Mouse (Mus musculus) hematopoietic stem cell, adult 5-6 weeks (primary cell): Measurements from ENCODE around the gene Mllt11. TPM values are rescaled to one million over a fixed set of nuclear protein-coding genes. Genes with fewer than 3 reads are reported as not detected.

ENCODE experiments used
- ATAC-seq, 2 experiments: fragments of 125-278 bp in 1 of 2; replicated peaks in 1 of 2; 2 replicates each; pipeline ENCODE4 v1.8.0; 2016 to 2017; ENCODE audit warnings: inconsistent platforms in 2 of 2, mild to moderate bottlenecking in 2 of 2, moderate number of reproducible peaks in 2 of 2, low read depth in 1 of 2, moderate TSS enrichment in 1 of 2; ENCODE audit not compliant: low FRiP score in 2 of 2, poor library complexity in 2 of 2, severe bottlenecking in 2 of 2, insufficient read depth in 1 of 2, low TSS enrichment in 1 of 2
- total RNA-seq: library from RNA; stranded (forward); fragments of 172-1452, 232-1000 nt; gene quantifications from 2 replicates; pipeline ENCODE4 v1.2.3, GENCODE M21; 2017

Gene Mllt11
- total RNA-seq, result 8.2 and 13.0 TPM in 2 replicates

GRCm38 (mm10) chr3:95231298-95232221 lies at the start of gene Mllt11:
Mllt11 (minus strand) TSS chr3:95232171.
- ATAC-seq, result no peak; a peak in 1 of 4 replicates

- ATAC-seq, result peak; percentile 85 to 86
Observed at GRCm38 (mm10) chr3:95281216-95282126, 49.5 kb upstream of the Mllt11 start, which contains the start of the genes Mindy1 and Prune1. Mindy1 (plus strand) TSS chr3:95281345. Prune1 (minus strand) TSS chr3:95282076.

- ATAC-seq, result no peak
Observed at GRCm38 (mm10) chr3:95280747-95281146, 48.8 kb upstream of the Mllt11 start.

- no peak for ATAC-seq
Observed at GRCm38 (mm10) chr3:95277149-95277551, 45.2 kb upstream of the Mllt11 start.

- no peak for ATAC-seq
Observed at GRCm38 (mm10) chr3:95276428-95276934, 44.5 kb upstream of the Mllt11 start.

GRCm38 (mm10) chr3:95275161-95275560 lies 43.2 kb upstream of the Mllt11 start:
- no peak for ATAC-seq

- ATAC-seq, result no peak
Observed at GRCm38 (mm10) chr3:95274453-95274852, 42.5 kb upstream of the Mllt11 start.

GRCm38 (mm10) chr3:95273471-95273870 lies 41.5 kb upstream of the Mllt11 start:
- no peak for ATAC-seq

- ATAC-seq, result no peak
Observed at GRCm38 (mm10) chr3:95270766-95271364, 38.9 kb upstream of the Mllt11 start.

GRCm38 (mm10) chr3:95269789-95270188 lies 37.8 kb upstream of the Mllt11 start:
- ATAC-seq, result no peak

- ATAC-seq, result no peak
Observed at GRCm38 (mm10) chr3:95267855-95268254, 35.9 kb upstream of the Mllt11 start.

GRCm38 (mm10) chr3:95266052-95266451 lies 34.1 kb upstream of the Mllt11 start:
- ATAC-seq, result no peak

GRCm38 (mm10) chr3:95264724-95265123 lies 32.8 kb upstream of the Mllt11 start:
- ATAC-seq, result no peak

GRCm38 (mm10) chr3:95263089-95263739 lies 31.2 kb upstream of the Mllt11 start:
- peak; percentile 87 for ATAC-seq

GRCm38 (mm10) chr3:95261975-95262374 lies 30.0 kb upstream of the Mllt11 start:
- no peak for ATAC-seq

GRCm38 (mm10) chr3:95256931-95257330 lies 25.0 kb upstream of the Mllt11 start:
- no peak for ATAC-seq
